Mouse (Mus musculus) lung, embryonic 15.5 days (tissue): ENCODE data around the gene 1600015I10Rik. TPM values are rescaled to one million over a fixed set of nuclear protein-coding genes. Genes with fewer than 3 reads are reported as not detected.

Source experiments
- ATAC-seq: fragments of 200-750 bp; cut with Nextera tagmentation; 2 replicates; pipeline ENCODE4 v1.8.0; 2017; ENCODE audit warnings: moderate number of reproducible peaks, borderline replicate concordance; ENCODE audit not compliant: low FRiP score, low TSS enrichment; ENCODE audit errors: extremely low read depth
- H3K27ac ChIP-seq: fragments of 300-500 bp; sonication (generic); 2 replicates; pipeline ENCODE4 v1.5.1; 2015; ENCODE audit warnings: moderate library complexity, mild to moderate bottlenecking, inconsistent platforms
- H3K27me3 ChIP-seq: fragments of 300-500 bp; sonication (generic); 2 replicates; pipeline ENCODE4 v1.6.1; 2015; ENCODE audit warnings: inconsistent platforms
- H3K36me3 ChIP-seq: fragments of 300-500 bp; sonication (generic); 2 replicates; pipeline ENCODE4 v1.6.1; 2015; ENCODE audit warnings: inconsistent platforms
- H3K4me1 ChIP-seq: fragments of 300-500 bp; sonication (generic); 2 replicates; pipeline ENCODE4 v1.6.1; 2015; ENCODE audit warnings: inconsistent platforms
- H3K4me2 ChIP-seq: fragments of 300-500 bp; sonication (generic); 2 replicates; pipeline ENCODE4 v1.6.1; 2015; ENCODE audit warnings: inconsistent platforms, mild to moderate bottlenecking, moderate library complexity
- H3K4me3 ChIP-seq: fragments of 300-500 bp; sonication (generic); 2 replicates; pipeline ENCODE4 v1.5.1; 2015; ENCODE audit warnings: mild to moderate bottlenecking, inconsistent platforms
- H3K9ac ChIP-seq: fragments of 300-500 bp; sonication (generic); 2 replicates; pipeline ENCODE4 v1.6.1; 2015; ENCODE audit warnings: inconsistent platforms
- H3K9me3 ChIP-seq: fragments of 300-500 bp; sonication (generic); 2 replicates; pipeline ENCODE4 v1.6.1; 2016; ENCODE audit warnings: inconsistent platforms
- WGBS: fragments of 180-500 bp; shearing (Covaris S2); methylation state at CpG from one replicate; pipeline ENCODE4 v1.1.7; 2015; 5-methylcytosine and 5-hydroxymethylcytosine counted together
- polyA plus RNA-seq: library from polyadenylated mRNA; unstranded; fragments of >200 nt; fragmentation: Nextera tagmentation; extraction: Ambion mirVana; gene quantifications from 2 replicates; pipeline ENCODE4 v1.2.1, GENCODE M21; 2015

The 1600015I10Rik gene
- polyA plus RNA-seq, 1 experiment from 2014 or later: not detected

DNA sequence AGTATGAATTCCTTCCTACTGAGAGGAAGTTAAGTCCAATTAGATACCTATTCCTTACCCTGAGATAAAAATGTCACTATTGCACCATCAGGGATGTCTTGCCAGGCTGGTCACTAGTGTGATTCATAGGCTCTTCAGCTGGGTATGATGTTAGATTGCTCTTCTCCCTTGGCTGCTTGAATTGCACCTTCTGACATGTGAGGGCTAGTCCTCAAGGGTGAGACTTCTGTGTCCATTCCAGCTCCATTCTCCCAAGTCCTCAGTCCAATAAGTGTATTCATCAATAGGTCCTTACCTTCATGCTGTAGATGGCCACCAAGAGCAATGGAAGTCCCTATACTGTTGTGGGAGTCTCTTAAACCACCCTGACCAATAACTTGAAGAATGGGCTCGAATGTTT lies 49.9 kb downstream of the 1600015I10Rik start:
- H3K9ac ChIP-seq: no peak overlapping the region
- no peaks in the 10 kb centered on the region for H3K36me3 ChIP-seq
- no peak for ATAC-seq
- no peaks in the 10 kb centered on the region for H3K9me3 ChIP-seq
- no peak overlapping the region for H3K4me2 ChIP-seq
- H3K4me3 ChIP-seq: no peak overlapping the region
- no peak overlapping the region for H3K27ac ChIP-seq
- no peaks in the 10 kb centered on the region for H3K27me3 ChIP-seq
- WGBS: 49% methylated on average over 1 of the region's 1 CpGs
- no peaks in the 10 kb centered on the region for H3K4me1 ChIP-seq

DNA sequence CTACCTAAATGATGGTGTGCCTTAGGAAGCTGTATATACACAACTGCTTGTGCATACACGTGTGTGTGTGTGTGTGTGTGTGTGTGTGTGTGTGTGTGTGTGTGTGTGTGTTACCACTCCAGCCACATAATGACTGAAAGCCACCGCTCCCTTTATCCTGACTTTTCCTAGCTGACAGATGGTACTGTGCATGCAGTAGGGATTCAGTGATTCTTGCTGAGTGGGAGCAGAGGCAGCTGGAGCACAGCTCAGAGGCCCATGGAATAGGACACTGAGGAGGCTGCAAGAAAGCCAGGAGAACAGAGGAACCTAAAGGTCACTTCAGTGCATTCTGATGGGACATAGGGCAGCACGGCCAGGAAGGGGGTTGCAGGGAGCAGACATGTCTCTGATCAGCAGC lies 52.6 kb downstream of the 1600015I10Rik start:
- Histone ChIP-seq H3K9ac (no peak overlapping the region), H3K27me3 (no peaks in the 10 kb centered on the region), H3K9me3 (no peaks in the 10 kb centered on the region), H3K4me2 (no peak overlapping the region), H3K4me1 (no peaks in the 10 kb centered on the region), H3K4me3 (no peak overlapping the region), H3K27ac (no peak overlapping the region), H3K36me3 (no peaks in the 10 kb centered on the region)
- WGBS: 67% methylated on average over 3 of the region's 3 CpGs
- ATAC-seq: no peak

Other genes with a start within 250 kb of the 1600015I10Rik start
- 45.0 and 46.6 TPM in 2 replicates for gene Gimap4, start 245.3 kb upstream of the 1600015I10Rik start, polyA plus RNA-seq
- gene Gimap6, start 221.7 kb upstream of the 1600015I10Rik start, polyA plus RNA-seq: 41.3 and 48.5 TPM in 2 replicates
- gene Gm28053, start 211.3 kb upstream of the 1600015I10Rik start, polyA plus RNA-seq: 3.4 and 4.2 TPM in 2 replicates
- 0.29 TPM in 1 of 2 replicates, not detected in the other for gene Gimap7, start 211.3 kb upstream of the 1600015I10Rik start, polyA plus RNA-seq
- 43.0 and 53.3 TPM in 2 replicates for gene Gimap1, start 190.8 kb upstream of the 1600015I10Rik start, polyA plus RNA-seq
- gene Gimap5, start 183.7 kb upstream of the 1600015I10Rik start, polyA plus RNA-seq: 23.7 and 25.2 TPM in 2 replicates
- 0.22 TPM in 1 of 2 replicates, not detected in the other for gene Gimap3, start 159.0 kb upstream of the 1600015I10Rik start, polyA plus RNA-seq
- 226 and 227 TPM in 2 replicates for gene Tmem176a, start 89.0 kb upstream of the 1600015I10Rik start, polyA plus RNA-seq
- gene Tmem176b, start 88.4 kb upstream of the 1600015I10Rik start, polyA plus RNA-seq: 425 and 442 TPM in 2 replicates
- gene Aoc1, start 57.0 kb upstream of the 1600015I10Rik start, polyA plus RNA-seq: 0.11 TPM in 1 of 2 replicates, not detected in the other
- gene Doxl2, start 45.1 kb downstream of the 1600015I10Rik start, polyA plus RNA-seq: not detected in 2 replicates
- gene Svs1, start 57.0 kb downstream of the 1600015I10Rik start, polyA plus RNA-seq: not detected in 2 replicates
- 0.38 and 0.64 TPM in 2 replicates for gene Gpnmb, start 106.7 kb downstream of the 1600015I10Rik start, polyA plus RNA-seq
- gene Malsu1, start 143.9 kb downstream of the 1600015I10Rik start, polyA plus RNA-seq: 64.1 and 65.6 TPM in 2 replicates